Mouse (Mus musculus): Measurements from ENCODE around the gene Cabcoco1.
A peak's percentile ranks its signal among the peaks of the same experiment; 100 is the strongest.

Gene Cabcoco1

DNA sequence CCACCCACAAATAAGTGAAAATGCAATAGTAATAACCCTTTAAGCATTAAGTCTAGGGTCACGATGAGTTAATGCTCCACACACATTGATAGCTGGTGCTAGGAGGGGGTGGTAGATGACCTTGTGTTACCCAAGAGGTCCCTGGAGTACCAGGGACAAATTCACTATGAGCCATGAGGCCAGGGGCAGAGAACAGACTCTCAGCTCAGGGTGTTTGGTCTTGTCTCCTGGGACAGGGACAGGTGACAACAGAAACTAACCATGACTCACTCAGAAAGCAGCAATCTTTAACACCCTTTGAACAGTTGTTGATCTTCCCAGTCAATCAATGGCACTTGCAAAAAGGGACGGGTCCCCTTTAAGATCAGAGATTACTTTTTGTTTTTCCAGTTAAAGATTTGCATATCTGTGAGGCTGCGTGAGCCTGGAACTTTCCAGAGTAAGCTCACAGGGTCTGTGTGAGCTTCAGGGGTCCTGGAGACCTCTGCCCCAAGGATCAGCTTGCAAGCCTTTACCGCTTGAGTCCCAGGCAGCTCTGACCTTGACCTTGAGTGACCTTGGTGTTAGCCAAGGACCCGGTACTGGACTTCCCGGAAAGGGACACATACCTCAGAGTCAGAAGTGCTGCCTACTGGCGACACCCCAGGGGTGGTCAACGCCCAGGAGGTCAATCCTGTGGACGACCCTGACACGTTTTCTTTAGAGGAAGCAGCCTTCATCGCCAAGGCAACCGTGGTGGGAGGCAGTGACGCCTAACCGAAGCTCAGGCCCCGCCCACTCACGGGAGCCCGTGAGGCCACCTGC is at the start of gene Cabcoco1:
TSS of gene Cabcoco1 (minus strand) at position 758 of the 804 bp plus-strand sequence.
- peak; percentile 1 for DNase-seq

DNA sequence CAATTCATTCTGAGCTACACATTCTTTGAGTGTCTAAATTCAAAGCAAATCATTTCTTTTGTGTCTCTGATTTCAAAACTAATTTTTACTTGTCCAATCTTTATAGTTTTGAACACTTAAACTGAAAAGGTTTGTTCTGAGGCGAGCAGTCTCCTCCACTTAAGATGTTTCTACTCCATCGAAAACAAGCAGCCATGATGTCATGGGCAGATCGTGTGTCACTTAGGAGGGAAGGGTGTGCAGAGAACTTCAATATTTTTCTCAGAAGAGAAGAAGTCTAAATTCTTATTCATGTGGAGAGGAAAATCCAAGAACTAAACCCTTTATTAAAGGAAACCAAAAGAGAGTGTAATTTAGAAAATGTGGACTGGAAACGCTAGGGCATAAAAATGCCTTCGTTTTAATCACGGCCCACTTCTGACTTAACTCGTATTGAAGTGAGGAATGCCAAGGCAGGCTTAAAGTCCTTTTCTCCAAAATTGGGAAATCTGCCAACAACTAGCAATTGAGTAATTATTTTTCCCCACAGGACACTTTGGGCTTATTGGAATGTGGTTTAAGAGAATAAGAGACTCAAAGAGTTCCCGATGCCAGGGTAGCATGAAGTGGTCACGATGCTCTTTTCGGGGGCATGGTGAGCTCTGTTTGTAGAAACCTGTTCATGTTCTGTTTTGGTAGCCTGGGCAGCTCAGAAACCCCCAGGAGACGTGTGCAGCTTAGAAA is 48.0 kb upstream of the Cabcoco1 start:
- no peak for DNase-seq

- DNase-seq: no peak
Observed at GRCm38 (mm10) chr10:68587416-68588040, 45.8 kb upstream of the Cabcoco1 start.

GRCm38 (mm10) chr10:68577321-68577720 is 35.6 kb upstream of the Cabcoco1 start:
- no peak for DNase-seq

DNA sequence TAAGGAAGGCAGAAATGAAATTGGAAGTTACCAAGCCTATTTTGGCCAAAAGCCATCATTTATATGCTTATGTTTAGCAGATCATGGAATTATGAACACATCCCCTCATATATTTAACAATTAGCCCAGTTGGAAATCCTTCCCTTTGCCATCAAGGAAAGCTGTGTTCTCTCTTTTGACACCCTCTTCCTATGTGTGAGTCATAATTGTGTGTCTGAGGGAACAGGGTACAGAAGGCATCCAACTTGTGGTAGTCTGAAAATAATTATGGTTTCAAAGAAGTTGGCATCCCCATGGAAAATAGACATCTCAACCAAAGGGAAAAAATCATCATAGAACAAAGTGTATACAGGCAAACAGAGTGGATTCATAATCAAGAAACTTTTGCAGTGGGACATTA is 26.5 kb upstream of the Cabcoco1 start:
- no peak for DNase-seq

GRCm38 (mm10) chr10:68562344-68562743 is 20.6 kb upstream of the Cabcoco1 start:
- no peak for DNase-seq

DNA sequence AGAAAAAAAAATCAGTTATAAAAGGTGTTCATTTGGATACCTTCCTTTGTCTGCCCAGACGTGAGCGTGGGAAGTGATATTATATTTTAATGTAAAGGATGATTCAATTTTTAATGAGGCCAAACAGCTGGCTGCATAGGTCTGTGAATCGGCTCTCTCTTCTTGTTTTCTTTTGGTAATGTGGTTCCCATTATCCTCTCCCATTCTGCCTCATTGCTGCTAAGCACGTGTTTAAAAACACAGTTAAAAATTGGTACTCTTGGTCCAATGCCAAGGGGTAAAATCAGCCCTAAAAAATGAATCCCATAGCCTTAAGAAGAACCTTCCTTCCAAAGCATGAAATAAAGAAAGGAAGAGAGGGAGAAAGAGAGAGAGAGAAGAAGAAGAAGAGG is 17.1 kb upstream of the Cabcoco1 start:
- no peak for DNase-seq

GRCm38 (mm10) chr10:68558105-68558827 is 16.6 kb upstream of the Cabcoco1 start:
- peak; percentile 11 for DNase-seq

- no peak for DNase-seq
Observed at GRCm38 (mm10) chr10:68553677-68554076, 12.0 kb upstream of the Cabcoco1 start.

GRCm38 (mm10) chr10:68552556-68552955 is 10.9 kb upstream of the Cabcoco1 start:
- no peak for DNase-seq

DNA sequence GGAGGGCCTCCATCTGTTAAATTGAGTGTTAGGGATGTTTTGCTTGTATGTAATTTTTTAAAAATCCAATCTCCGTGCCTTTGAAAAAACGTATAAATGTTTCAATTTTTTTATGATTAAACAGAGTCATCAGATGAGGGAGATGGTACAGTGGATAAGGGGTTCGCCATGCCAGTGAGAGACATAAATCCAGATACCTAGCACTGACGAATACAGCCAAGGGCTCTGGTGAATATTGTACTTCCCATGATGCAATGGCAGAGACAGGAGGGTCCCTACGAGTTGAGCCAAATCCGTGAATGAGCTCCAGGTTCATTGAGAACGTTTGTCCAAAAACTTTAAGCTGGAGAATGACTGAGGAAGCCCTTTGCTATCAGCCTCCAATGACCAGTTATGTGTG is 9.6 kb upstream of the Cabcoco1 start:
- DNase-seq: no peak

GRCm38 (mm10) chr10:68550668-68551267 is 9.1 kb upstream of the Cabcoco1 start:
- DNase-seq: no peak

GRCm38 (mm10) chr10:68543107-68543506 is 1.4 kb upstream of the Cabcoco1 start:
- no peak for DNase-seq

GRCm38 (mm10) chr10:68541943-68542420 is 286 bp upstream of the Cabcoco1 start:
- DNase-seq: no peak

- no peak for DNase-seq
Observed at GRCm38 (mm10) chr10:68540612-68541011, 1.1 kb downstream of the Cabcoco1 start.

DNA sequence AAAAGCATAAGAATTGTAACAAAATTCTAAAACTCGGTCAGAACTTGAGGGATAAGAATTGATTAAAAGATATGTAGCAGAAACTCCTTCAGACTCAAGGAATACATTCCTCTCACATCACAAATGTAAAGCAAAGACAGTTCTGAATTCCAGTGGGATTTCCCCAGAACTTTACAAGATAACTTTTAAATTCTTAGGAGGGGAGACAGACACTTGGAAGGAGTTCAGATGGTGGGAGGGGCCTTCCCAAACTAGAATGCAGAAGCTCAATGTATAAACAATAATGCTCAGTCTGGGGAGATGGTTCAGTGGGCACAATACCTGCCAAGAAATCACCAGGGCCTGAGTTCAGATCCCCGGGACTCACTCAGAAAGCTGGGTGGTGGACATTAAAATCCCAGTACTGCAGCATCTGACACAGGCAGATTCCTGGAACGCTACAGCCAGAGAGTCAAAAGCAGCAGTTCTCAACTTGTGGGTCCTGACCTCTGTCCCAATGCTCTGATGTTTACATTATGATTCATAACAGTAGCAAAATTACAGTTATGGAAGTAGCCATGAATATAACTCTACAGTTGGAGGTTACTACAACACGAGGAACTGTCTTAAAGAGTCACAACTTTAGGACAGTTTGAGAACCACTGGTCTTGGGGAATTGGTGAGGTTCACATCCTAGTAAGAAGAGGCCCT is 4.3 kb downstream of the Cabcoco1 start:
- DNase-seq: no peak

DNA sequence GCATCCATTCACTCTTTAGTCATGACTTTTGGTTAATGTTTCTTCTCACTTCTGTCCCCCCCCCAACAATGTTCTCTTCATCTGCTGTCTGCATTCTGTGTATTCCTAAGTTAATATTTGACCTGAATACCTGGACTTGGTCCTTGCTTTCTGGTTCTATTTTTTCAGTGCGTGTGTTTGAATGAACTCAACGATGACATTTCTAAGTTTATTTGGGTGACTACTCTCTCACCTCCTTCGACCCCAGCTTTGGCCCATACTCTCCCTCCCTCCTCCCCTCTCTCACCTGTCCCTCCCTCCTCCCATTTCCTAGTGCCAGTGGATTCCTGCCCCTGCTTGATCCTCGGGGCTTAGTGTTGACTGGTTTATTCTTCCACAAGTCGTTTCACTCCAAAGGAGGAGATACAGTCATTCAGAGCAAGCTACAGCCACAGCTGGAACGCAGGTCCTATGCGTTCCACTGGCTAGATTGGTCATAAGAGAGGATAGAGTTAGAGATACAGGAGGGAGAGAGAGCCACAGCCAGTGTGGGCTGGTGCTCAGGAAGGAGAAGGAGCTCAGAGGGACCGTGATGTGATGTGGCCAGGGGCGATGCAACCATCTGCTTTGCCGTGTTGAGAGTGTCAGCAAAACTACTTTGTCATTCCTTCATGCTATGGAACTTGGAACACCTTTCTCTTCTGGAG is 12.2 kb downstream of the Cabcoco1 start:
- DNase-seq: no peak

DNA sequence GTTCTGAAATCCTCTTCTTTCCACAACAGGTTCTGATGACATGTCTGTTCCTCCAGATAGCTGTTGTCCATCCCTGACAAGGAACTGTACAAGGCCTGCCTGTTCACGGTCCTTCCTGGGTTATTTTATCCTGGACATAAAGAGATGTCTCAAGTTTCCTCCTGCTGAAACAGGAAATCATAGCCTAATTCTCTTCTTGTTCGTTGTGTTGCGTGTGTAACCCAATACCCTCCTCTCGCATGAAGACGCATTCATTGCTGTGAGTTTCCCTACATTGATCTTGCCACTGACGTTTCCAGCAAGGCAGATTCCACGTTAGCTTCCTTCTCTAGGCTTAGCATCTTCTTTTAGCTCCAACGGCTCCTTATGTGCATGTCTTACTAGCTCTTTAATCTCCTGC is 12.7 kb downstream of the Cabcoco1 start:
- no peak for DNase-seq

DNA sequence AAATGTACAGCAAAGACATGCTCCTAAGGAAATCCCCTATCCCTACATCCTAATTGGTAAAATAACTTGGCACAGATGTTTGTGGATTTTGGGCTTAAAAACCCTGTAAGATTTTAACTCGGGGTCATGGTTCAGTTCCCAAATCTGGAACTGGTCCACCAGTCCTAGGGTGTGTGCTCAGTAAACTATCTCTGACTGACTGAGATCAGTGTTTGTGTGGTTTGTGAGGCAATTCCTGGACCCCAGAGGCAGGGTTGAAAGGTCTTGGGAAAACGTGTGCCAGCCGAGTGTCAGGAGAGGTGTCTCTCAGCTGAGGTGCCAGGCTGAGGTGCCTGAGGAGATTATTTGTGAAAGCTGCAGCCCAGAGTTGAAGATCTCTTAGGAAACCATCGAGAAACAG is 19.6 kb downstream of the Cabcoco1 start:
- DNase-seq: no peak

DNA sequence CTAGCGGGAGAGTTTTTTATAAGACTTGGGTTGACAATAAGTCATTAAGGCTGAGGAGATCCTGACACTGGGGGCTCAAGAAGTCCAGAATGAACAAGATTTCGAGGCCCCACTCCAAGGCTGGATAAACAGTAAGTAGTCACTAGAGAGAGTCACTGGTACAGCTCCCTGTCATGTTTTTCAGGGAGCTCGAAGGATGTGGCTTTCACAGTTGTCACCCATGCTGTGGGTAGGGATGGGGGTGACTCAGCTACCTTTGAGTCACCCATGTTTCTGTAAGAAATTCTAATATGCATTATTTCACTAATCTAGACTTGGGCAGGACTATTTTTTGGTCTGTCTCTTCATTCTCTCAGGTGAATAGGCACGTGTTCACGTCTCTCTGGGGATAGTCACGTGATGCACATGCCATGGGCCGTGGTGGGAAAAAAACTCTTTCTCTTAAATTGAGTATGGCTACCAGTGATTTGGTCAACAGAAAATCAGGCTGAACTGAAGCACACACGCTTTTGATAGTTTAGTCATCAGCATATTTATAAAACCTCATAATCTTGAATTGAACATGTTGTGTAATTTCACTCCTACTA is 29.2 kb downstream of the Cabcoco1 start:
- DNase-seq: no peak

DNA sequence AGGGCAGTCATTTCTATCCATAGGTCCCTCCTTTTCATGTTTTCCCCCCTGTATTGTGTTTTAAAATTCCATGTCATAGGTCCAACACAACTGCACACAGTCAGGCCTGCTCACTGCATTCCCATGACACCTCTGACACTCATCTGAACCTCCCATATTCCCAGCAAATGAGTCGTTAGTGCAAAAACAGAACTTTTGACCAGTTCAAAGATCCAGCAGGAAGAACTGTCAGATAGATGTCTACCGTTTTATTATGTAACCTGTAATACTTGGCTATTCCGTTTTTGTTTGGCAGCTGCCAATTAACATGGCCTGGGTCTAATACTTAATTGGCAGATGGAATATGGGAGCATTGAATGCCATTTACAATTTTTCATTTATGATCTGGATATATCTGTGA is 34.0 kb downstream of the Cabcoco1 start:
- DNase-seq: no peak
